Mouse (Mus musculus) MEL (cell line): ENCODE measurements around the gene Kcns1.

Source experiments
- CTCF ChIP-seq, 3 experiments: IDR thresholded peaks in 2 of 3; conservative IDR thresholded peaks in 1 of 3; 2 replicates each; pipeline ENCODE4 v1.5.1; 2011 to 2012; ENCODE audit warnings: low read length in 3 of 3, low read depth in 2 of 3, mild to moderate bottlenecking in 2 of 3, improper control_type of control experiment in 1 of 3, inconsistent platforms in 1 of 3, mixed read lengths in 1 of 3, moderate library complexity in 1 of 3; ENCODE audit not compliant: control insufficient read depth in 1 of 3, insufficient read depth in 1 of 3, poor library complexity in 1 of 3, severe bottlenecking in 1 of 3
- ELF1 ChIP-seq: IDR thresholded peaks from 2 replicates; pipeline ENCODE4 v1.6.1; 2014; ENCODE audit warnings: low read depth, mild to moderate bottlenecking, inconsistent platforms, low read length, improper control_type of control experiment, moderate library complexity
- GATA1 ChIP-seq: IDR thresholded peaks from 2 replicates; pipeline ENCODE4 v1.6.1; 2011; ENCODE audit warnings: low read depth, low read length, improper control_type of control experiment
- HCFC1 ChIP-seq: IDR thresholded peaks from 2 replicates; pipeline ENCODE4 v1.6.1; 2012; ENCODE audit warnings: low read depth, mild to moderate bottlenecking, inconsistent platforms, low read length, improper control_type of control experiment, moderate library complexity
- MAFK ChIP-seq: IDR thresholded peaks from 2 replicates; pipeline ENCODE4 v1.6.1; 2011; ENCODE audit warnings: low read depth, mild to moderate bottlenecking, low read length, improper control_type of control experiment, borderline replicate concordance
- NELFE ChIP-seq: IDR thresholded peaks from 2 replicates; pipeline ENCODE4 v1.6.1; 2011; ENCODE audit warnings: low read depth, low read length, improper control_type of control experiment
- POLR2A ChIP-seq, 2 experiments: IDR thresholded peaks; 2 replicates each; pipeline ENCODE4 v1.6.1; 2011 to 2012; ENCODE audit warnings: low read length in 2 of 2, mild to moderate bottlenecking in 2 of 2, control low read depth in 1 of 2, improper control_type of control experiment in 1 of 2, low read depth in 1 of 2, moderate library complexity in 1 of 2; ENCODE audit not compliant: control insufficient read depth in 1 of 2, insufficient read depth in 1 of 2, poor library complexity in 1 of 2
- TBP ChIP-seq: IDR thresholded peaks from 2 replicates; pipeline ENCODE4 v1.8.0; 2011; ENCODE audit warnings: low read depth, low read length, improper control_type of control experiment
- TCF12 ChIP-seq: IDR thresholded peaks from 2 replicates; pipeline ENCODE4 v1.6.1; 2014; ENCODE audit warnings: low read depth, mild to moderate bottlenecking, inconsistent platforms, low read length, improper control_type of control experiment, moderate library complexity
- UBTF ChIP-seq: IDR thresholded peaks from 2 replicates; pipeline ENCODE4 v1.6.1; 2012; ENCODE audit warnings: low read depth, mild to moderate bottlenecking, inconsistent platforms, low read length, improper control_type of control experiment, moderate library complexity, borderline replicate concordance; ENCODE audit not compliant: insufficient read depth
- USF1 ChIP-seq: IDR thresholded peaks from 2 replicates; pipeline ENCODE4 v1.6.1; 2014; ENCODE audit warnings: low read depth, mild to moderate bottlenecking, inconsistent platforms, low read length, improper control_type of control experiment, moderate library complexity

DNA sequence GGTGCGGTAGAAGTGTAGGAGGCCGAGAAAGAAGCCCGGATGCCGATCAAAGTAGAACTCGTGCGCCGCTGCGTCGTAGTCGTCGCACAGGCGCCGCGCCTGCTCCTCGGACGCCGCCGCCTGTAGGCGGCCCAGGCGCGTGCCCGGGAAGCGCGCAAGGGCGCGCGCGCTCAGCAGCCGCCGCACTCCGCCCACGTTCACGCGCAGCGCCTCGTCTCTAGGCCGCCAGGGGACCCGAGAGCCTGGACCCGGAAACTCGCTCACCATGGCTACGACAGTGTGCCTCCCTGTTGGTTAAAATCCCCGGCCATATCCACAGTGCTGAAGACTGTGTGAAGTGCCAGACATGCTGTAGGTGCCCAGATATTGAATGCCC, 2.4 kb downstream of the Kcns1 start:
- no peak for TF ChIP-seq ELF1
- TF ChIP-seq CTCF (IDR thresholded peaks at IDR 0.05 in 2 of 3, conservative IDR thresholded peaks at IDR 0.05 in 1 of 3; ENCODE audit: control insufficient read depth in 1 of 3, insufficient read depth in 1 of 3, low read depth in 2 of 3, low read length in 3 of 3, poor library complexity in 1 of 3, severe bottlenecking in 1 of 3): no peak
- no peak for TF ChIP-seq NELFE
- no peak for TF ChIP-seq TCF12
- TF ChIP-seq GATA1: no peak
- TF ChIP-seq TBP: no peak
- TF ChIP-seq UBTF: no peak
- no peak for TF ChIP-seq USF1
- no peak for TF ChIP-seq POLR2A (IDR thresholded peaks at IDR 0.05; ENCODE audit: control insufficient read depth in 1 of 2, insufficient read depth in 1 of 2, low read depth in 1 of 2, low read length in 2 of 2, poor library complexity in 1 of 2)
- TF ChIP-seq HCFC1: no peak
- TF ChIP-seq MAFK: no peak
